Mouse (Mus musculus): ENCODE results near the gene Sv2b. TPM values are rescaled to one million over a fixed set of nuclear protein-coding genes. Genes with fewer than 3 reads are reported as not detected.
A peak's percentile ranks its signal among the peaks of the same experiment; 100 is the strongest.

Sv2b gene
- polyA plus RNA-seq, 1 experiment from 2014 or later, result 4.2 TPM

DNA sequence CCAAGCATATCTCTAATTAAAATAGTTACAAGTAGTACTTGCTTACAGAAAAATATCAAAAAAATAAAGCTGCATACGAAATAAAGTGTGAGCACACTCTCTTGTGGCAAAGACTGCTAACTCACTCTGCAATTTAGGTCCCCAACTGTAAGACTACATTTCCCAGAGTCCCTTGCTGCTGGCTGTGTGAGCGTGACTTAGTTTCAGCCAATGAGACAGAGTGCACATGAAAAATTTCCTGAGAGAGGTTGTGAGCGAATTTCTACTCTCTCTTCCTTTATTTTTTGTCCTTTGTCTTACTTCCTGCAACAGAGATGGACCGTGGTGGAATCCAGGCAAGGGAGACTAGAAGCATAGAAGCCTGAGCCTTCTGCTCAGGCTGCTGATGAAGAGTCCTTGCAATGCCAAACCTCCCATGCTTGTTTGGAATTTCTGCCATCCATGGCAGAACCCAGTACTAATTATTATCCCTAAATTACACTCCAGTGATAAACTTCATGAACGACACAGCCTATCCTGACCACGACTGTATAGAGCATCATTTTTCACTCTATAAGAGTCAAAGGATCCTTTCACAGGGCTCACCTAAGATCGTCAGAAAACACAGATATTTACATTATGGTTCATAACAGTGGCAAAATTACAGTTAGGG, 190.9 kb downstream of the Sv2b start:
- no peak overlapping the region for H3K27ac ChIP-seq (ENCODE audit: low read depth, low read length)
- H3K9me3 ChIP-seq (ENCODE audit: control insufficient read depth, low read length), result no peaks in the 10 kb centered on the region
- no peaks in the 10 kb centered on the region for H3K36me3 ChIP-seq (ENCODE audit: control insufficient read depth, insufficient read depth, low read length)
- no peaks in the 10 kb centered on the region for H3K4me1 ChIP-seq (ENCODE audit: control insufficient read depth, insufficient read depth, low read length)
- 0 out of 2 replicates have a peak overlapping the region, but pooled peaks have one; percentile 4 for H3K4me3 ChIP-seq (ENCODE audit: low read depth, low read length)
- H3K27me3 ChIP-seq (ENCODE audit: control insufficient read depth, insufficient read depth, low read length), result no peaks in the 10 kb centered on the region
- WGBS, result 57% methylated on average over 7 of the region's 7 CpGs
- ATAC-seq (ENCODE audit: insufficient read depth, low FRiP score, low TSS enrichment) (peak; percentile 73), DNase-seq (ENCODE audit: low spot score) (no peak)
- peak overlapping the region; percentile 15; the same call in 1 of the 2 replicates for H3K9ac ChIP-seq (ENCODE audit: low read length)
- peak overlapping the region; percentile 34 for H3K4me2 ChIP-seq (ENCODE audit: low read depth)

- no peak overlapping the region for H3K27ac ChIP-seq (ENCODE audit: low read depth, low read length)
- no peaks in the 10 kb centered on the region for H3K36me3 ChIP-seq (ENCODE audit: control insufficient read depth, insufficient read depth, low read length)
- no peaks in the 10 kb centered on the region for H3K27me3 ChIP-seq (ENCODE audit: control insufficient read depth, insufficient read depth, low read length)
- H3K4me1 ChIP-seq (ENCODE audit: control insufficient read depth, insufficient read depth, low read length), result no peaks in the 10 kb centered on the region
- ATAC-seq (ENCODE audit: insufficient read depth, low FRiP score, low TSS enrichment), result no peak
- no peak overlapping the region for H3K4me3 ChIP-seq (ENCODE audit: low read depth, low read length)
- H3K9ac ChIP-seq (ENCODE audit: low read length), result no peak overlapping the region
- DNase-seq (ENCODE audit: low spot score), result no peak
- 18% methylated on average over 6 of the region's 6 CpGs for WGBS
- no peak overlapping the region for H3K4me2 ChIP-seq (ENCODE audit: low read depth)
- no peaks in the 10 kb centered on the region for H3K9me3 ChIP-seq (ENCODE audit: control insufficient read depth, low read length)
Observed at GRCm38 (mm10) chr7:75110689-75111088, 198.4 kb downstream of the Sv2b start.

GRCm38 (mm10) chr7:75107441-75107840, 201.6 kb downstream of the Sv2b start:
- H3K27ac ChIP-seq (ENCODE audit: low read depth, low read length), result no peak overlapping the region
- H3K9me3 ChIP-seq (ENCODE audit: control insufficient read depth, low read length), result no peaks in the 10 kb centered on the region
- no peaks in the 10 kb centered on the region for H3K36me3 ChIP-seq (ENCODE audit: control insufficient read depth, insufficient read depth, low read length)
- ATAC-seq (ENCODE audit: insufficient read depth, low FRiP score, low TSS enrichment) (no peak), DNase-seq (ENCODE audit: low spot score) (peak; percentile 44)
- no peak overlapping the region for H3K4me3 ChIP-seq (ENCODE audit: low read depth, low read length)
- H3K9ac ChIP-seq (ENCODE audit: low read length), result no peak overlapping the region
- H3K4me1 ChIP-seq (ENCODE audit: control insufficient read depth, insufficient read depth, low read length), result no peaks in the 10 kb centered on the region
- H3K4me2 ChIP-seq (ENCODE audit: low read depth), result no peak overlapping the region
- H3K27me3 ChIP-seq (ENCODE audit: control insufficient read depth, insufficient read depth, low read length), result no peaks in the 10 kb centered on the region

DNA sequence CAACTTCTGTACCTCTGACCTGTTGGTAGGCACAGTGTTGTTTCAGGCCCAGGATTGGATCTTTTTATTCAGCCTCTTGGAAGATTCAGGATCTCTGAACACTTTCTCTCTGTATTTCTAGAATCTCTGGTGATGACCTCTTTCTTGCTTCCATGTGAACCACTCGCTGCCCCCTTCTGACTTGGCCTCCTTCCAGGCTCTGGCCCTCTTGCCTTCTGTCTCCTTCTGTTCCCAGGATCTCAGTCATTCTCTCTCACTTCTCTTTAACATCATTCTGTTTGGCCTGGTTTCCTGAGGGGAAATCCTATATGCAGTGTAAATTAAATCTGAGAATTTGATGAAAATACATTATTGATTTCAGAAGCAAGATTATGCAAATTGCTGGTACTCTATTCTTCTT, 205.2 kb downstream of the Sv2b start:
- no peak overlapping the region for H3K27ac ChIP-seq (ENCODE audit: low read depth, low read length)
- H3K4me2 ChIP-seq (ENCODE audit: low read depth), result no peak overlapping the region
- H3K9me3 ChIP-seq (ENCODE audit: control insufficient read depth, low read length), result no peaks in the 10 kb centered on the region
- H3K4me1 ChIP-seq (ENCODE audit: control insufficient read depth, insufficient read depth, low read length), result no peaks in the 10 kb centered on the region
- ATAC-seq (ENCODE audit: insufficient read depth, low FRiP score, low TSS enrichment) (no peak), DNase-seq (ENCODE audit: low spot score) (no peak)
- H3K4me3 ChIP-seq (ENCODE audit: low read depth, low read length), result no peak overlapping the region
- H3K36me3 ChIP-seq (ENCODE audit: control insufficient read depth, insufficient read depth, low read length), result no peaks in the 10 kb centered on the region
- no peak overlapping the region for H3K9ac ChIP-seq (ENCODE audit: low read length)
- WGBS, result 93% methylated on average over 1 of the region's 1 CpGs
- H3K27me3 ChIP-seq (ENCODE audit: control insufficient read depth, insufficient read depth, low read length), result no peaks in the 10 kb centered on the region

GRCm38 (mm10) chr7:75102536-75103332, 206.3 kb downstream of the Sv2b start:
- 86% methylated on average over 17 of the region's 17 CpGs for WGBS
- Histone ChIP-seq H3K27ac (ENCODE audit: low read depth, low read length) (no peak overlapping the region), H3K9me3 (ENCODE audit: control insufficient read depth, low read length) (no peaks in the 10 kb centered on the region), H3K9ac (ENCODE audit: low read length) (no peak overlapping the region), H3K36me3 (ENCODE audit: control insufficient read depth, insufficient read depth, low read length) (no peaks in the 10 kb centered on the region), H3K4me3 (ENCODE audit: low read depth, low read length) (no peak overlapping the region), H3K27me3 (ENCODE audit: control insufficient read depth, insufficient read depth, low read length) (no peaks in the 10 kb centered on the region), H3K4me2 (ENCODE audit: low read depth) (no peak overlapping the region), H3K4me1 (ENCODE audit: control insufficient read depth, insufficient read depth, low read length) (no peaks in the 10 kb centered on the region)
- ATAC-seq (ENCODE audit: insufficient read depth, low FRiP score, low TSS enrichment), result no peak
- DNase-seq (ENCODE audit: low spot score), result no peak

DNA sequence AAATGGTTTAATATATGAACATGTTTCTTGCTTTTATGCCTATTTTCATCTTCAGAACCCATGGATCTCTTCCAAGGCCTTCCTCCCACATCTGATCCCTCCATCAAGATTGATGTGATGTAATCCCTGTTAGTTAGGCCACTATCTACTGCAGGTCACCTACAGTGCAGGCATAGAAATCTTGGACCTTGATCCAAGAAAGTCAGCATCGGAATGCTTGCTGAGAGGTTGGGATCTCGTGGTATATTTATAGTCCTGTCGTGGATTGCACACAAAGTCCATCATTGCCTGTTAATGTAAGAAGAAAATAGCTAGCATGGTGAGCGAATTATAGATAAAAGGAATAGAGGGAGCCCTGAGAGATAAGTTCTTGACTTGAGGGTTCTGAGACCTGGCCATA, 223.6 kb downstream of the Sv2b start:
- DNase-seq (ENCODE audit: low spot score) (no peak), ATAC-seq (ENCODE audit: insufficient read depth, low FRiP score, low TSS enrichment) (no peak)
- Histone ChIP-seq H3K4me1 (ENCODE audit: control insufficient read depth, insufficient read depth, low read length) (no peaks in the 10 kb centered on the region), H3K36me3 (ENCODE audit: control insufficient read depth, insufficient read depth, low read length) (no peaks in the 10 kb centered on the region), H3K9ac (ENCODE audit: low read length) (no peak overlapping the region), H3K4me2 (ENCODE audit: low read depth) (no peak overlapping the region), H3K27ac (ENCODE audit: low read depth, low read length) (no peak overlapping the region), H3K4me3 (ENCODE audit: low read depth, low read length) (no peak overlapping the region), H3K27me3 (ENCODE audit: control insufficient read depth, insufficient read depth, low read length) (no peaks in the 10 kb centered on the region), H3K9me3 (ENCODE audit: control insufficient read depth, low read length) (no peaks in the 10 kb centered on the region)
- WGBS, result 90% methylated on average over 4 of the region's 4 CpGs

DNA sequence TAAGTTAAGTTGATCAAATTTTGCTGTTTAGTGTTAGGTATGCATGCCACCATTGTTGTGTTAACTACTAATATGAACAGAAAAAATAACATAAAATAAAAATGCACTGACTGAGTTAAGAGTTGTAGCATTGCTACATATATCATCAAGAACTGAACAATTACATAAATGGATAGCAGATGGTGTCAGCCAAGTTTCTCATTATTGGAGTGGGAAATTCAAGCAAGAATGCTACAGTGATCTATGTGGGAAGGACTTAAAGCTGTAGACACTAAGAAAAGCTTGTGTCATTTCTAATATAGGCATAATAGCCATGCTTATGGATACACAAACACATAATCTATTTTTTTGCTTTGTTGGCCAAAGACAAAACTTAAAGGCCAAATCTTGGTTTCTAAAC, 228.9 kb downstream of the Sv2b start:
- Histone ChIP-seq H3K9me3 (ENCODE audit: control insufficient read depth, low read length) (no peaks in the 10 kb centered on the region), H3K4me2 (ENCODE audit: low read depth) (no peak overlapping the region), H3K27ac (ENCODE audit: low read depth, low read length) (no peak overlapping the region), H3K27me3 (ENCODE audit: control insufficient read depth, insufficient read depth, low read length) (no peaks in the 10 kb centered on the region), H3K4me3 (ENCODE audit: low read depth, low read length) (no peak overlapping the region), H3K36me3 (ENCODE audit: control insufficient read depth, insufficient read depth, low read length) (no peaks in the 10 kb centered on the region), H3K4me1 (ENCODE audit: control insufficient read depth, insufficient read depth, low read length) (no peaks in the 10 kb centered on the region), H3K9ac (ENCODE audit: low read length) (no peak overlapping the region)
- DNase-seq (ENCODE audit: low spot score), result no peak
- ATAC-seq (ENCODE audit: insufficient read depth, low FRiP score, low TSS enrichment), result no peak

DNA sequence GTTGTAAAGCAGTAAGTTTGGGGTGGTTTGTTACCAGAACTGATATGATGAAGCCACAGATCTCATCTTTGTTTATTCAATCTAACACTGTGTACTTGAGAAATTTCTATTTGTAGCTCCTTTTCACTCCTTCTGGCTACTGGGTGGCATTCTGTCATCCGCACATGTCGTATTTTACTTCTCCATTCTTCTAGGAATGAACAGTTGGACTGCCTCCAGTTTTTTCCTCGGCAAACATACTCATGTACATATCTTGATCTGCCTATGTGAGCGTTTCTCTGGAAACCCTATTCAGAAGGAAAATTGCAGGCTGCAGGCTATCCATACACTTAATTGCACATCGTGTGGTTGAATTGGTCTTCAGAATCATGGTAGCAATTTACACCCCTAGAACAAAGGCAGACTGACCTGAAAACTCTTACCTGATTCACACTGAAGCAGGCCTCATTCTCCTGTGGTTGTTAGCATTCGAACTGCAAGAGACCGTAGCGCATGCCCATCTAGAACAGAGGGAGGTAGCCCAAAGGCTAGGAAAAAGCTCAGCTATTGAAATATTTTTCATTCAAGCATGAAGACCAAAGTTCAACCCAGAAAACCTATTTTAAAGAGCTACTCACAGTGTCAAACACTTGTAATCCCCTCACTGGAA, 231.4 kb downstream of the Sv2b start:
- DNase-seq (ENCODE audit: low spot score), result no peak
- H3K27me3 ChIP-seq (ENCODE audit: control insufficient read depth, insufficient read depth, low read length), result no peaks in the 10 kb centered on the region
- no peaks in the 10 kb centered on the region for H3K36me3 ChIP-seq (ENCODE audit: control insufficient read depth, insufficient read depth, low read length)
- ATAC-seq (ENCODE audit: insufficient read depth, low FRiP score, low TSS enrichment), result no peak
- 83% methylated on average over 8 of the region's 8 CpGs for WGBS
- no peaks in the 10 kb centered on the region for H3K4me1 ChIP-seq (ENCODE audit: control insufficient read depth, insufficient read depth, low read length)
- no peak overlapping the region for H3K9ac ChIP-seq (ENCODE audit: low read length)
- H3K4me2 ChIP-seq (ENCODE audit: low read depth), result no peak overlapping the region
- no peak overlapping the region for H3K27ac ChIP-seq (ENCODE audit: low read depth, low read length)
- H3K9me3 ChIP-seq (ENCODE audit: control insufficient read depth, low read length), result no peaks in the 10 kb centered on the region
- H3K4me3 ChIP-seq (ENCODE audit: low read depth, low read length), result no peak overlapping the region
